Mouse (Mus musculus) G1E (cell line): ENCODE results near the gene Prss27.

Experiments used
- CTCF ChIP-seq: IDR thresholded peaks from 2 replicates; pipeline ENCODE4 v1.5.1; 2012; ENCODE audit warnings: low read depth, low read length, inconsistent platforms, mixed read lengths
- TAL1 ChIP-seq: conservative IDR thresholded peaks from 2 replicates; pipeline ENCODE4 v1.6.1; 2012; ENCODE audit warnings: low read depth, low read length, inconsistent platforms, mixed read lengths

- TF ChIP-seq TAL1 = no peak
- no peak for TF ChIP-seq CTCF
Measured at GRCm38 (mm10) chr17:24045608-24046007, 7.7 kb downstream of the Prss27 start.
